Mouse (Mus musculus): Measurements from ENCODE around the gene Dlk1.

DNA sequence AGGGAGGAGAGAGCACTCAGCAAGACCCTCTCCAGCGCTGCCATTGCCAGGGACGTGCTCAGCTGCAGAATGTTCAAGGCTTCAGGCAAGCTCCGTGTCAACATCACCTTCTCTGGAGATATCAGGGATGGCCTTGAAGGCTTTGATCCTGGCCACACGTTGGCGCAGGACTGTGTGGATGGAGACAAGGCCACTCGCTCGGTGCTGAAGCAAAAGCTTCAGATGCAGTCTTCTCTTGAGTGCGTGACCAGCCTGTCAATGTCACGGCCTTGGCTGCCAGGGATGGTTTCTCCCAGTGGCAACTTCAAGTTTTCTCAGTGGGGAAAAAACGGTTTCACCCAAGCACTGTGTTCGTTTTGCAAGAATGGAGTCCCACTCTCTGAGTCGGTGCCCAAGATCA is 26.6 kb upstream of the Dlk1 start:
- TF ChIP-seq GATA1 (IDR thresholded peaks at IDR 0.05; ENCODE audit: borderline replicate concordance, low read length) (no peak), FLI1 (IDR thresholded peaks at IDR 0.05; ENCODE audit: low read length) (no peak)
